Mouse (Mus musculus): Measurements from ENCODE around the gene Arrdc2. TPM values are rescaled to one million over a fixed set of nuclear protein-coding genes. Genes with fewer than 3 reads are reported as not detected.
"Not testable (repeated sequence)": the region's sequence is repeated elsewhere in the genome, so short reads cannot be mapped to it uniquely, and the experiment has no call there.

Arrdc2 gene
- polyA plus RNA-seq, 1 experiment from 2014 or later, result 9.6 TPM

DNA sequence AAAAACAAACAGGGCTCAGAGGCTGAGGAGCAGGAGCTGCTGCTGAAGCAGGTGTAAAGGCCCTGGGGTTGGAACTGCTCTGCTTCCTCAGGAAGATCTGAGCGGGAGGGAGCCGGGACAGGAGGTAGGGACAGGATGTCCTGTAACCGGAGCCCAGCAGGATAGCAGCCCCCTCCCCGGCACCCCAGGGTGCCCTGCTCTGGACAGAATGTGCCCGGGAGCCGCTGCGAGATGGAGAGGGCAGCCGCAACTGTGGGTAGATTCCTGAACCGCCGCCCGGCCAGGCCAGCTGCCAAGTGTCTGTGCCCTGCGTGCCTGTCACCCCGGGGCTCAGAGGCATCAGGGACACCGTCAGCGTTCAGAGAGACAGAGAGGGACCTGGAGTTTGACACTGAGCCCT is 6.0 kb downstream of the Arrdc2 start:
- no peak overlapping the region for H3K4me3 ChIP-seq
- peaks cover 3% of the 10 kb centered on the region for H3K4me1 ChIP-seq
- 44% methylated on average over 15 of the region's 15 CpGs for WGBS
- ATAC-seq (replicated peaks), result no peak
- H3K27ac ChIP-seq (replicated peaks), result no peak overlapping the region
- H3K9ac ChIP-seq (replicated peaks), result no peak overlapping the region
- no peaks in the 10 kb centered on the region for H3K9me3 ChIP-seq
- no peaks in the 10 kb centered on the region for H3K27me3 ChIP-seq
- no peaks in the 10 kb centered on the region for H3K36me3 ChIP-seq
- H3K4me2 ChIP-seq (replicated peaks), result no peak overlapping the region

DNA sequence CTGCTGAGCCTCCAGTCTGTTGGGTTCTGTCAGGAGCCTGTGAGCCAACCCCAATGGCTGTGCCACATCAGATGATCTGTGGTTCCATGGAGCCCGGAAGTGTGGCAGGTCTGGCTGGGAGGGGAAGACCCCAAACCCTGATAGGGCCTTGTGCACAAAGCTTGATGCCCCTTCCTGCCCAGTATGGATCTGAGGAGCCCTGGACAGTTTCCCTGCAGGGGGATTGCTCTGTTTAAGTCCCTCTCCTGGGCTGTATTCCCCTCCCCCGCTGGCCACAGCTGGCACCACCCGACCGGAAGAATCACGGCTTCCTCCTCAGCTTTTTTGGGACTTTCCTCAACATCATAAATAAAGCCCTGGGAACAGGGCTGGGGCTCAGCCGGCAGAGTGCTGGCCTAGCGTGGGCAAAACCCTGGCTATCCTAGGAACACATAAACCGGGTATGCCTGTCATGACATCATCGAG is 6.5 kb downstream of the Arrdc2 start:
- 58% methylated on average over 9 of the region's 9 CpGs for WGBS
- H3K4me2 ChIP-seq (replicated peaks), result no peak overlapping the region

DNA sequence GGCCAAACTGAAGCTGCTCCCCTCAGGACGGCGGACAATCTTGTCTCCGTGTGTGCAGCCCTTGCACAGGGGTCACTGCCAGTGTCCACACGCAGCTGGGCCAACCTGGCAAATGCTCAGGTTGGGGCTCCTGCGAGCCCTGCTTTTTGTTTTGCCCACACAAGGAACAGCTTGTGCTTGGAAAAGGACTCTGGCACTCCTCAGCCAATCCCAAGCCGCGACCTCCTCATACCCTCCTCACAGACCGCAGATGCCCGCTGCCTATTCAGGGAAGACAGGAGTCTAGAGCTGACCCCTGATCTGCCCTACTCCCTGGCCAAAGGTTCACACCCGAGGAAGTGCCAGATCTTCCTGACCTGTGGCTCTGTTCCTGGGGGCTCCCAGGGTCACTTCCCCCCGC is 7.1 kb downstream of the Arrdc2 start:
- Histone ChIP-seq H3K4me3 (no peak overlapping the region), H3K36me3 (no peaks in the 10 kb centered on the region), H3K9me3 (no peaks in the 10 kb centered on the region), H3K27ac (replicated peaks) (no peak overlapping the region), H3K9ac (replicated peaks) (no peak overlapping the region), H3K4me2 (replicated peaks) (no peak overlapping the region), H3K27me3 (no peaks in the 10 kb centered on the region), H3K4me1 (no peaks in the 10 kb centered on the region)
- no peak for ATAC-seq (replicated peaks)
- WGBS, result 61% methylated on average over 11 of the region's 11 CpGs

More for the DNA sequence above, 6.5 kb downstream of the Arrdc2 start:
- Histone ChIP-seq H3K27ac (replicated peaks) (no peak overlapping the region), H3K9ac (replicated peaks) (no peak overlapping the region), H3K4me3 (no peak overlapping the region), H3K27me3 (no peaks in the 10 kb centered on the region), H3K9me3 (no peaks in the 10 kb centered on the region), H3K36me3 (no peaks in the 10 kb centered on the region), H3K4me1 (no peaks in the 10 kb centered on the region)
- no peak; the same call in 1 of the 2 replicates for ATAC-seq (replicated peaks)

DNA sequence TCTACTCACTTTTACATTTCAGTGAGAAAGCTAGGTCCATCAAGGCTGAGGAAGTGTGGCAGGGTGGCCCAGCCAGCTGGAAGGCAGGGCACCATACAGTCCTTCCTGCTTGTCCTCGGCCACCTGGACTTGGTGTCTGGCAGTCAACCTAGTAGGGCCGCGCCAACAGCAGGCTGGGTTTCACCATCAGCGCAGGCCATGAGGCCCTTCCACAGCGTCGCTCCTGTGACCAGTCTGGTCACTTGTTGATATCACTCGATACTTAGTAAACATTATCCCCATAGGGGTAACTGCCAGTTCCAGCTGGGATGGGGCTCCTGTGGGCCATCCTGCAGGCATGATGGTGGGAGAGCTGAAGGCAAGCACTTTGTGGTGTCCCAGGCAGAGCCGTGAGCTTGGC is 8.0 kb downstream of the Arrdc2 start:
- 83% methylated on average over 8 of the region's 8 CpGs for WGBS
- no peak overlapping the region for H3K4me3 ChIP-seq

DNA sequence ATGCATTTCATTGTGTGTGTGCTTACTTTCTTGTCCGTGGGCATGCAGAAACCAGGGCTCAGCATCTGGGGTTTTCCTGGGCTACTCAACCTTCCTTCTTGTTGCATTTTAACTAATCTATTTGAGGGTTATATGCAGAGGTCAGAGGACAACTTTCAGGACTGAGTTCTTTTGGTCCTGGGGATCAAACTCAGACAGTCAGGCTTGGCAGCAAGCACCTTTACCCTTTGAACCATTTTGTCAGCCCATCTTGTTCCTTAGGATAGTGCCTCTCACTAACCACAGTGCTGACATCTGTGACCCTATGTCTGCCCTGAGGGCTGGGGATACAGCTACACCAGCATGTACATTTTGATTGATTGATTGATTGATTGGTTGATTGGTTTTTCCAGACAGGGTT is 11.7 kb downstream of the Arrdc2 start:
- H3K4me2 ChIP-seq (replicated peaks), result no peak overlapping the region
- no peak overlapping the region for H3K9ac ChIP-seq (replicated peaks)
- H3K36me3 ChIP-seq, result no peaks in the 10 kb centered on the region
- no peak overlapping the region for H3K4me3 ChIP-seq
- H3K9me3 ChIP-seq, result no peaks in the 10 kb centered on the region
- WGBS, result 88% methylated on average over 1 of the region's 1 CpGs
- no peak for ATAC-seq (replicated peaks)
- no peak overlapping the region for H3K27ac ChIP-seq (replicated peaks)
- H3K4me1 ChIP-seq, result no peaks in the 10 kb centered on the region
- no peaks in the 10 kb centered on the region for H3K27me3 ChIP-seq

More for the DNA sequence above, 8.0 kb downstream of the Arrdc2 start:
- Histone ChIP-seq H3K27me3 (no peaks in the 10 kb centered on the region), H3K27ac (replicated peaks) (no peak overlapping the region), H3K9ac (replicated peaks) (no peak overlapping the region), H3K4me2 (replicated peaks) (no peak overlapping the region), H3K36me3 (no peaks in the 10 kb centered on the region), H3K9me3 (no peaks in the 10 kb centered on the region), H3K4me1 (no peaks in the 10 kb centered on the region)
- no peak for ATAC-seq (replicated peaks)

DNA sequence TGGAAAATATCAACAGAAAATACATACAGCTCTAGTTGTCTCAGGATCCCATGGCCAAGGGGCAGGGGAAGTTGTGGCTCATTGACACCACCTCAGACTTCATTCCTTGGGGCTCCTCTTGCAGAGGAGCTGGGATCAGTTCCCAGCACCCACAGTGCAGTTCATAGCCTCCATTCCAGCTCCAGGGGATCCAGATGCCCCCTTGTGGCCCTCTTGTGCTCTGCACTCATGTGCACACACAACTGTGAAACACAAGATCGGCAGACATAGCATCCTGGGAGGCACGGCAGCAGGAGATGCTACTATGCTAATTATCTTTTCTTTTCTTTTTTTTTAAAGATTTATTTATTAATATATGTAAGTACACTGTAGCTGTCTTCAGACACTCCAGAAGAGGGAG is 12.5 kb downstream of the Arrdc2 start:
- no peak for ATAC-seq (replicated peaks)
- Histone ChIP-seq H3K36me3 (no peaks in the 10 kb centered on the region), H3K9me3 (no peaks in the 10 kb centered on the region), H3K4me3 (no peak overlapping the region), H3K27me3 (no peaks in the 10 kb centered on the region), H3K9ac (replicated peaks) (no peak overlapping the region), H3K27ac (replicated peaks) (no peak overlapping the region), H3K4me1 (no peaks in the 10 kb centered on the region), H3K4me2 (replicated peaks) (no peak overlapping the region)
- 93% methylated on average over 2 of the region's 2 CpGs for WGBS

DNA sequence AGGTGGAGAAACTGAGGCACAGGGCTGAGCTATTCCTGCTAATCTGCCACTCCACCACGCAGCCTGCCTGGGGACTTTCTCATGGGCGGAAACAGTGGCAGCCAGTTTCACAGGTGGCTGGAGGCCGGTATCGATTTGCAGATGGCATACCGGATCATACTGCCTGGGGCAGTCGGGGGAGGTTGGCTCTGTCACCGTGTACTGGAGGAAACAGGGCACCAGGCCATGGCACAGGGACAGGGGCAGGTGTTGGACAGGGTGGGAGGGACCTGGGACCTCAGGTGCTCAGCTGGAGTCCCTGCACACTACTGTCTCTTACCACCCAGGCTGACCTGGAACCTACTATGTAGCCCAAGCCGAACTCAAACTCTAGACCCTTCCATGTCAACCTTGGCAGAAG is 13.7 kb downstream of the Arrdc2 start:
- H3K36me3 ChIP-seq, result no peaks in the 10 kb centered on the region
- no peak overlapping the region for H3K9ac ChIP-seq (replicated peaks)
- no peaks in the 10 kb centered on the region for H3K27me3 ChIP-seq
- H3K4me3 ChIP-seq, result no peak overlapping the region
- no peaks in the 10 kb centered on the region for H3K9me3 ChIP-seq
- no peak overlapping the region for H3K27ac ChIP-seq (replicated peaks)
- no peak overlapping the region for H3K4me2 ChIP-seq (replicated peaks)
- WGBS, result 80% methylated on average over 8 of the region's 8 CpGs
- ATAC-seq (replicated peaks), result no peak
- H3K4me1 ChIP-seq, result no peaks in the 10 kb centered on the region

DNA sequence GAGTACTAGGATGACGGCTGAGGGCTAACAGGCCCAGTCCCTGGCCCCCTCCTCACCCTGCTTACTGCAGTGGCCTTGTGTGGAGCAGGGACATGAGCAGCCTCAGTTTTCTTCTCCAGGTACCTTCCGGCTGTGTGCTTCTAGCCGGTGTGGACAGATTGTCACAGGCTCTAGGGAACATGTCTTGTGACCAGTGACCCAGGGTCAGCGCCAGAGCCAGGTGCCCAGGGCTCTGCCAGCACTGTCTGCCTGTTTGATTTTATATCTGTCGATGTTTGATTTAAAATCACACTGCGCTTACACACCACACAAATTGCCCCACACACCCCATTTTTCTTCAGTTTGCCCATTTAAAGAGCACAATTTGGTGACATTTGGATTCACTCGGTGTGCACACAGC is 15.7 kb downstream of the Arrdc2 start:
- no peak for ATAC-seq (replicated peaks)
- H3K27me3 ChIP-seq, result 0 out of 2 replicates have a peak, but pooled peaks cover 2% of the 10 kb centered on the region
- no peak overlapping the region for H3K9ac ChIP-seq (replicated peaks)
- no peak overlapping the region for H3K4me3 ChIP-seq
- WGBS, result 90% methylated on average over 7 of the region's 7 CpGs
- no peak overlapping the region for H3K27ac ChIP-seq (replicated peaks)
- no peaks in the 10 kb centered on the region for H3K9me3 ChIP-seq
- no peak overlapping the region for H3K4me2 ChIP-seq (replicated peaks)
- no peaks in the 10 kb centered on the region for H3K4me1 ChIP-seq
- no peaks in the 10 kb centered on the region for H3K36me3 ChIP-seq

DNA sequence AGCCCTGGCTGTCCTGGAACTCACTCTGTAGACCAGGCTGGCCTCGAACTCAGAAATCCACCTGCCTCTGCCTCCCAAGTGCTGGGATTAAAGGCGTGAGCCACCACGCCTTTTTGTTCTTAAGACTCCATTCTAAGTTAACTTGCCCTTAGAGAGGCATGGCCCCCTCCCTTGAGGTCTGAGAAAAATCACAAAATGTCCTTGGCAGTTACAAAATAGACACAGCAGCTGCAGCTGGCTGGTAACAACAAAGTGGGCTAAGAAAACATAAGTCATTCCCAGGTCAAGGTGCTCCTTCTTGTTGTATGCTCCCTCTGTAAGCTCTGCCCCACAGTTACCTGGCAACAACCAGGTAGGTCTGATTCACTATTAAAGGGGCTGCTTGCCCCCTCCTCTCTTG is 16.9 kb downstream of the Arrdc2 start:
- WGBS, result 87% methylated on average over 3 of the region's 3 CpGs
- H3K9me3 ChIP-seq, result not testable (repeated sequence)

DNA sequence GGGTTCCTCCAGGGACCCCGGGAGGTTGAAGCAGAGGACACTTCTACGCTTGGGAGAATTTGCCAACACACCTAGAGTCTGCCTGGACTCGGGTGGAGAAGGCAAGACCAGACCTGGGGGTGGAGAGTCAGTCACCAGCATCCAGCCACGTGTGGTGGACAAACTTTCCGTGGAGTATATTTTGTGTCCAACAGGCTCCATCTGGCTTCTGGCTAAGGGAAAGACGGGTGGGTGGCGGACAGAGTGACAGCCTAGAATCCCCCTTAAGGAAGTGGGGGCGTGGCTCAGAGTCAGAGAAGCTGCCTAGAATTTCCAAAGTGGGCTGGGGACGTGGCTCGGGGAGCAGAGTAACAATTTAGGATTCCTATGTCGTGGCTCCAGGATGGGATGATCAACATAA is 17.5 kb downstream of the Arrdc2 start:
- H3K27ac ChIP-seq (replicated peaks), result no peak overlapping the region
- 47% methylated on average over 11 of the region's 11 CpGs for WGBS
- H3K36me3 ChIP-seq, result no peaks in the 10 kb centered on the region
- 0 out of 2 replicates have a peak, but pooled peaks cover 2% of the 10 kb centered on the region for H3K27me3 ChIP-seq
- H3K4me3 ChIP-seq, result no peak overlapping the region
- peaks cover under 1% of the 10 kb centered on the region; the same call in 1 of the 2 replicates for H3K4me1 ChIP-seq
- no peaks in the 10 kb centered on the region for H3K9me3 ChIP-seq
- no peak overlapping the region for H3K9ac ChIP-seq (replicated peaks)
- ATAC-seq (replicated peaks), result no peak
- H3K4me2 ChIP-seq (replicated peaks), result no peak overlapping the region

More for the DNA sequence above, 16.9 kb downstream of the Arrdc2 start:
- not testable (repeated sequence) for H3K36me3 ChIP-seq; ATAC-seq (replicated peaks); H3K4me3 ChIP-seq; H3K27ac ChIP-seq (replicated peaks); H3K4me1 ChIP-seq; H3K4me2 ChIP-seq (replicated peaks); H3K27me3 ChIP-seq; H3K9ac ChIP-seq (replicated peaks)

DNA sequence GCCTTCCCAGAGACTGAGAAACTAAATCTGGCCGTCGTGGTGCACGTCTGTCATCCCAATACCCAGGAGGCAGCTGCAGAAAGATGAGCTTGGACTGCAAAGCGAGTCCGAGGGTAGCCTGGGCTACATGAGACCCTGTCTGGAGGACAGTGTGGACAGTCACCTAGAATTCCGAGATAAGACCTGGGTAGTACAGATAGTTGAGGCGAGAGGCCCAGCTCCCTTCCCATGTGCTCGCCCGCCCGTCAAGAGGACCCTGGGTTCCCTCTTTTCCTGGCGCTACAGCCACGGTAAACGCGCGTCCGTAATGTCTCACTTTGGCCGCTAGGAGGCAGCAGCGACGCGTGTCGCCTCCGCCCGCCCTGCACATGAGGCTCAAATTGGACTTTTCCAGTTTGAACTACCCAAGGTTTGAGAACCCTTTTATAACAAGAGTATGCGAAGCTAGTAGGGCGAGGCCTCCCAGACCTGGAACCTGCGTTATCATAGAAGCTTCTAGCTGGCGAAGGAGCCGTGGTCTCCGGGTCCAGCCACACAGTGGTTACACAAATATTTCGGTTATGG is 18.0 kb downstream of the Arrdc2 start:
- WGBS, result 17% methylated on average over 30 of the region's 30 CpGs
- no peaks in the 10 kb centered on the region for H3K36me3 ChIP-seq
- no peak overlapping the region for H3K4me3 ChIP-seq
- no peak overlapping the region for H3K4me2 ChIP-seq (replicated peaks)
- H3K27me3 ChIP-seq, result 0 out of 2 replicates have a peak, but pooled peaks cover 2% of the 10 kb centered on the region
- H3K27ac ChIP-seq (replicated peaks), result no peak overlapping the region
- H3K9ac ChIP-seq (replicated peaks), result no peak overlapping the region
- H3K9me3 ChIP-seq, result no peaks in the 10 kb centered on the region
- H3K4me1 ChIP-seq, result peaks cover 4% of the 10 kb centered on the region; the same call in 1 of the 2 replicates
- ATAC-seq (replicated peaks), result peak; percentile 32; the same call in 1 of the 2 replicates

DNA sequence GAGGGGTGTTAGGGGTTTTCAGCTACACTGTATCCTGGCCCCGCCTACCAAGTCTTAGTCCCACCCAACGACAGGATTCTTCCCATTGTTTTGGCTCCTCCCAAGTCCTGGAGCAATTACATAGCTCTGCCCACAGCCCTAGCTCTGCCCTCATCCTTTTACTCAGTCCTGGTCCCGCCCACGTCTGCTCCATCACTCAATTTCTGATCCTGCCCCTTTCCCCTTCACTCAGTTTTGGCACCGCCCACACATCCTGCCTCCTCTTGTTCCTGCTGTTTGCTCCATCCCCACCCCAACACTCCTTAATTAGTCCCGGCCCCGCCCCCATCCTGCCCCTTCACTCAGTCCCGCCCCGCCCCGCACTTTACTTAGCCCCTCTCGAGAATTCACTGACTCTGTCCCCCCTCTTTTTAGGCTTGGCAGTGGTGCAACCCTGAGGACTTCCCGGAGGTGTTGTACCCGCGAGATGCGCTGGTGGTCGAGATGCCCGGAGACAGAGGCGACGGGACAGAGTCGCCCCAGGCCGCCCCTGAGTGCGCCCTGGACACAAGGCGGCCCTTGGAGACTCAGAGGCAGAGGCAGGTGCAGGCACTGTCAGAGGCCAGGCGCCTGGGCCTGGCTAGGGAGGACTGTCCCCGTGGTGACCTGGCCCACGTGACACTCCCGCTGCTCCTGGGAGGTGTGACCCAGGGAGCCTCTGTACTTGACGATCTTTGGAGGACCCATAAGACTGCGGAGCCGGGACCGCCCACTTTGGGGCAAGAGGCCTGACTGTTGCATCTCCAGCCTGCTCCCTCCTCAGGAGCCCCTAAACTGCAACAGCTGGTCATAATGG is 19.2 kb downstream of the Arrdc2 start:
- H3K9me3 ChIP-seq, result no peaks in the 10 kb centered on the region
- no peak overlapping the region for H3K27ac ChIP-seq (replicated peaks)
- no peak overlapping the region for H3K4me3 ChIP-seq
- no peaks in the 10 kb centered on the region for H3K36me3 ChIP-seq
- 3% methylated on average over 31 of the region's 31 CpGs for WGBS
- peaks cover 2% of the 10 kb centered on the region; the same call in 1 of the 2 replicates for H3K27me3 ChIP-seq
- no peak overlapping the region for H3K9ac ChIP-seq (replicated peaks)
- peaks cover 4% of the 10 kb centered on the region; the same call in 1 of the 2 replicates for H3K4me1 ChIP-seq
- no peak overlapping the region for H3K4me2 ChIP-seq (replicated peaks)
- ATAC-seq (replicated peaks), result peak; percentile 41
